Mouse (Mus musculus) cerebellum, postnatal 4 days (tissue): Measurements from ENCODE around the gene Ankfn1.

Experiments
- DNase-seq, 2 experiments: peaks; one replicate each; pipeline ENCODE4 v3.0.0; 2022; ENCODE audit warnings: low spot score in 2 of 2, mixed read lengths in 1 of 2

Gene Ankfn1

GRCm38 (mm10) chr11:89777431-89777830 lies at the start of gene Ankfn1:
Gene Ankfn1, minus strand, starts transcription at chr11:89777653.
- no peak for DNase-seq

- no peak for DNase-seq
Measured at GRCm38 (mm10) chr11:89823661-89824446, 46.4 kb upstream of the Ankfn1 start.

DNA sequence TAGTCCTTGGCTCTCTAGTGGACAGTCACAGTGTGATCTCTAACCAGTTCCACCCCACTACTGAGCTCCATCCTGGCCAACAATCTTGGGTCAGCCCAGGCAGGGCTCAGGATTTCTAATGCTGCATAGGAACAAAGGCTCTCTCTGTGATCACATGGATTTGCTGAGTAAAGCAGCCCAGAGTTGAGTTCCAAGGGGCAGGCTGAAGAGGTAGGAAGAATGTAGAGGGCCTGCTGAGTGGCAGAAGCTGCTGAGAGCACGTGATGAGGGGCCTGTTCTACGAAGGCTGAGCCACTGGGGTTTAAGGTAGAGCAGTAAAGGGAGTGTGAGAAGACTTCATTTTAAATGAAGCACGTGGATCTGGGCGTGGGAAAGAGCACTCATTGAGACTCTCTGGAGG lies 41.1 kb upstream of the Ankfn1 start:
- DNase-seq, result no peak

DNA sequence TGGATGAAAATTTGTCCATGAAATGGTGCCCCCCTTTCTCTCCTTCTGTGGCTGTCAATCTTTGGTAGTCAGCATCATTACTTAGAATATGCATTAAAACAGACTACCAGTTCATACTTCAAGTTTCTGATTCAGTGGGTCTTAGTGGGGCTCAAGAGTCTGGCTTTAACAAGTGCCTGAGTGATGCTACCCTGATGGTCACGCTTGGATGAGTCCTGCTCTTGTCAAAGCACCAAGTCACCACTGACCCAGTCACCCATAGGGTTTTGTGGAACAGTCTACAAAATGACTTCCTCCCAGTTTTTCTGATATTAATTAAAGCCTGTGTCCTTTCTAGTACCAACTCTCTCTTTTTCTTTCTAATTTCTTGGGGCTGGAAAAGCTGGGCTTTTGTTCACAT lies 34.0 kb upstream of the Ankfn1 start:
- no peak for DNase-seq

GRCm38 (mm10) chr11:89807998-89808397 lies 30.5 kb upstream of the Ankfn1 start:
- DNase-seq, result no peak

- no peak for DNase-seq
Measured at GRCm38 (mm10) chr11:89804822-89805221, 27.4 kb upstream of the Ankfn1 start.

- no peak for DNase-seq
Measured at GRCm38 (mm10) chr11:89803974-89804373, 26.5 kb upstream of the Ankfn1 start.

- DNase-seq, result no peak
Measured at GRCm38 (mm10) chr11:89792709-89793108, 15.3 kb upstream of the Ankfn1 start.

DNA sequence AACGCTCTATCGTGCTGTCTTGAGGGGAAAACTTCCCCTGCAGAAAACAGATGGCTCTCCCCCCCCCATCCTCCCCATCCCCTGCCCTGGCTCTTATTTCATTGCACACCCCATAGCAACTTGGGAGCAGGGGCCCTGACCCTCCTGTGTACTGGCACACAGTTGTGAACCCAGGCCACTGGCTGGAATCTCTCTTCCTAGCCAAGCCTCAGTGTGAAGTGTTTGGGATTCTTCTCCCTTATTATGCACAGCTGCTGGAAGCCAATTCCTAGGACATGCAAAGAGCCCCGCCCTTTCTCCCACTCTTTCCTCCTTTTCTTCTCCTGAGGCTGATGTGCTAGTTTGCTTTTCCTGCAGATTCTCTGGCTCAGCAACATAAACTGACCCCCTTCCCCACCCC lies 1.4 kb downstream of the Ankfn1 start:
- DNase-seq, result no peak

GRCm38 (mm10) chr11:89774913-89775312 lies 2.5 kb downstream of the Ankfn1 start:
- no peak for DNase-seq

- DNase-seq, result peak in 1 of 2 experiments; percentile 4
Measured at GRCm38 (mm10) chr11:89772941-89773340, 4.5 kb downstream of the Ankfn1 start.

- no peak for DNase-seq
Measured at GRCm38 (mm10) chr11:89765770-89766148, 11.7 kb downstream of the Ankfn1 start.

GRCm38 (mm10) chr11:89765014-89765769 lies 12.3 kb downstream of the Ankfn1 start:
- DNase-seq, result no peak

DNA sequence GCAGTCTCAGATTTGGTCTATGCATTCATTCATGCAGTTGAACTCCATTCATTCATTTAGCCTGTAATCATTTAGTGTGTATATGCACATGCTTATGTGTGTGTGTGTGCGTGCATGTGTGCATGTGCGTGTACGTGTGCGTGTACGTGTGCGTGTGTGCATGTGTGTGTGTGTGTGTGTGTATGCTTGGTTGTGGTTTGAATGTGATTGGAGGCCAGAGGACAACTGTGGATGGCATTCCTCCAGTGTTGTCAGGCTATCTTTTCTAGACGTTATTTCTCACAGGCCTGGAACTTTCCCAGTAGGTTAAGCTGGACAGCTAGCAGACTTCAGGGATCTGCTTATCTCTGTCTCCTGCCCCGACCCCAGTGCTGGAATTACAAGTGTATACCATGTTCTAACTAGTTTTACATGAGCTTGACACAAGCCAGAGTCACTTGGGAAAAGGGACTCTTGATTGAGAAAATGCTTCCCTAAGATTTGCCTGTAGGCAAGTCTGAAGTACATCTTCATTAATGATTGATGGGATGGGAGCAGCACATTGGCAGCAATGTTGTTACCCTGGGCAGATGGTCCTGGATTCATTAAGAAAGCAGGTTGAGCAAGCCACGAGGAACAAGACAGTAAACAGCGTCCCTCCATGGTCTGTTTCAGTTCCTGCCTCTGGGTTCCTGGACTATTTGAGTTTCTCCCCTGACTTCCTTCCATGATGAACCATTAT lies 43.3 kb downstream of the Ankfn1 start:
- DNase-seq, result no peak

DNA sequence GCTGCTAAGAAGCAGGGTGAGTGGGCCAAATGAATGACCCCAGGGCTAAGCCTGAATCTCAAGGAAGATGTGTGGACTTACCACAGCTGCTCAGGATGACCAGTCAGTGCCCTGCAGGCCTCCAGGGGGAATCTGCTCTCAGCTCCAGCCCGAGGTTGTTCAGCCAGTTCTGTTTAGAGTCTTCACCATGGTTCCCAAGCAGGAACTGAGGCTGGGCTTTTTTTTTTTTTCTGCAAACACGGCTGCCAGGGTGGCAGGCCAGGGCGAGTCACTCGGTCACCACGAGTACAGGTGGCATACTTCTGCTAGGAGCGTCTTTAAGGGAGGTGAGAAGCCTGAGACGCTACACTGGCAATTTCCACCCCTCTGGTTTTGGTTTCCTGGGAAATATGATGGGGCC lies 43.9 kb downstream of the Ankfn1 start:
- DNase-seq, result no peak

GRCm38 (mm10) chr11:89720847-89721246 lies 56.6 kb downstream of the Ankfn1 start:
- DNase-seq, result peak; percentile 59 to 81

GRCm38 (mm10) chr11:89718491-89718982 lies 58.9 kb downstream of the Ankfn1 start:
- DNase-seq, result no peak

GRCm38 (mm10) chr11:89716351-89716750 lies 61.1 kb downstream of the Ankfn1 start:
- no peak for DNase-seq

- DNase-seq, result no peak
Measured at GRCm38 (mm10) chr11:89708526-89708925, 68.9 kb downstream of the Ankfn1 start.

GRCm38 (mm10) chr11:89696431-89697403 lies 80.7 kb downstream of the Ankfn1 start:
- peak in 1 of 2 experiments; percentile 40 for DNase-seq

GRCm38 (mm10) chr11:89693686-89694085 lies 83.8 kb downstream of the Ankfn1 start:
- no peak for DNase-seq
